In the genomic region with DNA sequence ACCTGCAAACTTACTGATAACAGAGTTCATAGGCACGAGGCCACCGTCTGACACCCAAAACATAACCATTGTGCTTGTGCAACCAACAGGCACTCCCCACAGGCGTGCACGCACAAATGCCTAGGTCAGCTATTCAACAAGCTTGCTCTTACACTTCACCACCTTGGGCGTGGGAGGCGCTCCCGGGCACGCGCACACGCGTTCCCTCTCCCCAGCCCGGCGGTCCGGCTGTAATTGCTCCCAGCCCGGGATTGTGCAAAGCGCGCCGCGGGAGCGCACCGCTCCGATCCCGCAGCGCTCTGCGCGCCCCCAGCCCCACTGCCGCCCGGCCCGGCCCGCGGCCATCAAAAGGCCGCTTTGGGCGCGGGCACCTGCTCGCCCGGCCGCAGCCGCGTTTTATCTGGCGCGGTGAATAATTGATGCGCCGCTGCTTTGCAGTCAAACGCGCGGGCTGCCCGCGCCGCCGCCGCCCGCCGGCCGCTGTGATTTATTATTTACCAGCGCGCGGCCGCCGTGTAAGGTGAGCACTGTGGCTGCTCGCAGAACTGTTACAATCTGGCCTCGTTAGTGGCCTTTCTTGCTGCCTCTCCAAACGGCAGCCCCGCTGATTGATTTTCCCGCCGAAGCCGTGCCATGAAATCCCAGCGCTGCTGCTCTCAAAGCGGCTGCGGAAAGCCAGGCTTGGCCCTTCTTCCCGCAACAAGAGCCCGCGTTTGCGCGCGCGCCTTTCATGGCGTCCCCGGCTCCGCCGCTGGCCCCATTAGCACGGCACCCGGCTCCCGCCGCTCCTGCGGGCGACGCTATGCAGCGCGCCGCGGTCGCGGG, we compare ENCODE assay signal across 9 mouse cellular contexts.
A peak's percentile ranks its signal among the peaks of the same experiment; 100 is the strongest.
DNase-seq lines count a peak whose midpoint lies in the region; ATAC-seq and TF ChIP-seq lines count a peak whose summit lies in the region.
"Had no signal": no experiment of that assay in that cellular context is flagged by ENCODE, and none has a peak within 500 bp of the region (broad histone marks: within the 10 kb centered on the region; RNA-seq: fewer than 3 reads in every experiment).

No protein-coding gene starts in this region.

- H3K36me3 ChIP-seq in limb, embryonic 12.5 days, result no peaks in the 10 kb centered on the region
- no peaks in the 10 kb centered on the region for H3K36me3 ChIP-seq in neural tube, embryonic 11.5 days (ENCODE audit: control insufficient read depth, insufficient read depth, low read length)

- DNase-seq in gastrocnemius, adult 2 months, result no peak
- DNase-seq in gastrocnemius, postnatal 14 days, result no peak
- DNase-seq in ZHBTc4 (ENCODE audit: low read depth, low spot score), result peak; percentile 61
- DNase-seq in neural tube, embryonic 11.5 days (ENCODE audit: low spot score), result peak; percentile 75
- DNase-seq in urinary bladder, postnatal 25 days (ENCODE audit: low spot score), result no peak

- peaks cover 8% of the 10 kb centered on the region; the same call in 1 of the 2 replicates for H3K9me3 ChIP-seq in limb, embryonic 12.5 days
- H3K9me3 ChIP-seq in neural tube, embryonic 11.5 days (ENCODE audit: control insufficient read depth, low read length), result no peaks in the 10 kb centered on the region

- H3K4me2 ChIP-seq in limb, embryonic 12.5 days, result peak overlapping the region; percentile 99
- peak overlapping the region; percentile 97 for H3K4me2 ChIP-seq in neural tube, embryonic 11.5 days (ENCODE audit: low read depth)

- no peak for TF ChIP-seq CTCF in gastrocnemius, adult 2 months (IDR thresholded peaks at IDR 0.05)

- peak overlapping the region; percentile 63 for H3K4me3 ChIP-seq in gastrocnemius, adult 2 months
- H3K4me3 ChIP-seq in limb, embryonic 12.5 days (replicated peaks), result peak overlapping the region; percentile 65
- H3K4me3 ChIP-seq in neural tube, embryonic 11.5 days (ENCODE audit: low read depth, low read length), result peak overlapping the region; percentile 57

- peaks cover 10% of the 10 kb centered on the region for H3K4me1 ChIP-seq in limb, embryonic 12.5 days (replicated peaks)
- peaks cover 3% of the 10 kb centered on the region; the same call in 1 of the 2 replicates for H3K4me1 ChIP-seq in neural tube, embryonic 11.5 days (ENCODE audit: control insufficient read depth, insufficient read depth, low read length)

- peaks cover 72% of the 10 kb centered on the region for H3K27me3 ChIP-seq in limb, embryonic 12.5 days
- H3K27me3 ChIP-seq in neural tube, embryonic 11.5 days (ENCODE audit: control insufficient read depth, insufficient read depth, low read length), result peaks cover 13% of the 10 kb centered on the region
- H3K27me3 ChIP-seq: CH12.LX had no signal

- intact Hi-C loops in gastrocnemius, adult 2 months (cut with DNase I), result no loop called here
- intact Hi-C loops in gastrocnemius, postnatal 14 days (cut with DNase I; ENCODE audit: low total_unique reads), result no loop called here

- peak overlapping the region; percentile 65 for H3K9ac ChIP-seq in limb, embryonic 12.5 days (replicated peaks)
- peak overlapping the region; percentile 69 for H3K9ac ChIP-seq in neural tube, embryonic 11.5 days (ENCODE audit: low read length)

- H3K27ac ChIP-seq in gastrocnemius, adult 2 months, result no peak overlapping the region
- no peak overlapping the region for H3K27ac ChIP-seq in limb, embryonic 12.5 days
- H3K27ac ChIP-seq in neural tube, embryonic 11.5 days (ENCODE audit: low read depth, low read length), result peak overlapping the region; percentile 27; the same call in 1 of the 2 replicates

- under 1% methylated on average over 93 of the region's 93 CpGs for WGBS in limb, embryonic 12.5 days
- under 1% methylated on average over 92 of the region's 93 CpGs for WGBS in neural tube, embryonic 11.5 days

- ATAC-seq in frontal cortex, adult (ENCODE audit: low TSS enrichment), result peak; percentile 69
- peak; percentile 61; the same call in 1 of the 2 replicates for ATAC-seq in limb, embryonic 12.5 days (ENCODE audit: insufficient number of reproducible peaks, insufficient read depth, low FRiP score, low TSS enrichment, low read depth)
- ATAC-seq in neural tube, embryonic 11.5 days (ENCODE audit: insufficient read depth, low FRiP score, low TSS enrichment), result peak; percentile 79
- no peak for ATAC-seq in megakaryocyte-erythroid progenitor cell, adult 5-6 weeks (replicated peaks; ENCODE audit: low FRiP score, low TSS enrichment, poor library complexity, severe bottlenecking)

Comparison
In these comparisons a context has a peak if more than half of its experiments do, and no peak if none do; other contexts are left out.
1. DNase-seq: peak in ZHBTc4 (single experiment) and neural tube, embryonic 11.5 days (single experiment); none in gastrocnemius, adult 2 months (single experiment), gastrocnemius, postnatal 14 days (single experiment) and urinary bladder, postnatal 25 days (single experiment).
2. Peak in every context shown above with its lines, with median percentiles within 50 percentile points of each other: H3K4me3 ChIP-seq.